8 mouse cellular contexts compared by ENCODE assay signal in the genomic region with DNA sequence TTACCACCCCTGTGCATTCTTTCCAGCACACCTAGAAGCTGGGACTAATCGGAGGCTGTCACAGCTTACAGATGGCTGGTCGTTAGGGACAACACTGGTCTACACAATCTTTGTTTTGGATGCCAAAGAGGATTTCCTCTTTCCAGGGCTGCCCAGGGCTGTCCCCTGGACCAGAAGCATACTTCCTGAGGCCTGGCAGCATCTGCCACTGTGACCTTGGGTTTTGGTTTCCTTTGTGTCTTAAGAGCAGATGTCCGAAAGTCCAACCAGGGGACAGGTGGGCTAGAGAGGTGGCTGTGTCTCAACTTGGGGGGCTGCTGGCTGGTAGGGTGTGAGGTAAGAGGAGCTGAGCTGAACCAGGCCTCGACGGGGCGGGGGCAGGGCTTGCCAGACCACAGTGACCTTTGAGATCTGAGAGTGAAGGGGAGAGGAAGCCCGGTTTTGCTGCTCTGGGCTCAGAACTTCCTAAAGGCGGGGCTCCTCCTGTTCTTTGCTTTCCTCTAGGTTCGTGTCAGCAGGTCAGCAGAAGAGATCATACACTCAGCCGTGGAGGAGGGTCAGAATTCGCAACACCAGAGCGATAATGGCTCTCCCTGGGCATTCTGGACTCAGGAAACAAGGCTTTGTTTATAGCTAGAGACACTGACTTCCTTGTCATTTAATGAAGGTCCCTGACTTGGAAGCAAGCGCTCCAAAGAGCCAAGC.
DNase-seq lines count a peak whose midpoint lies in the region; ATAC-seq lines count a peak whose summit lies in the region.

No protein-coding gene starts in this region.

- peak; percentile 14 for DNase-seq in embryo, embryonic 10.5 days (ENCODE audit: low spot score)
- DNase-seq in lung, postnatal 25 days (ENCODE audit: low spot score), result peak; percentile 80
- DNase-seq in right cerebral cortex, adult 18-20 months, result no peak
- no peak for DNase-seq in frontal cortex, postnatal 36 days (ENCODE audit: low spot score in 2 of 2)
- DNase-seq in left cerebral cortex, adult 11 months (ENCODE audit: low spot score), result no peak

- H3K9ac ChIP-seq in heart, embryonic 14.5 days (ENCODE audit: low read length), result no peak overlapping the region
- no peak overlapping the region for H3K9ac ChIP-seq in kidney, embryonic 16.5 days (replicated peaks; ENCODE audit: low read length)

- H3K27ac ChIP-seq in heart, embryonic 14.5 days (replicated peaks in 1 of 2; ENCODE audit: control insufficient read depth in 1 of 2, insufficient read depth in 1 of 2, low read depth in 2 of 2, low read length in 2 of 2), result peak overlapping the region; percentile 68 to 75
- H3K27ac ChIP-seq in kidney, embryonic 16.5 days (ENCODE audit: low read length), result peak overlapping the region; percentile 71

- WGBS in heart, embryonic 14.5 days, result 49% methylated on average over 13 of the region's 13 CpGs
- 38% methylated on average over 13 of the region's 13 CpGs for WGBS in kidney, embryonic 16.5 days

- no peaks in the 10 kb centered on the region for H3K36me3 ChIP-seq in heart, embryonic 14.5 days (ENCODE audit: control insufficient read depth, insufficient read depth, low read length)
- H3K36me3 ChIP-seq in kidney, embryonic 16.5 days (ENCODE audit: insufficient read depth, low read length), result no peaks in the 10 kb centered on the region

- no peak overlapping the region for H3K4me3 ChIP-seq in heart, embryonic 14.5 days (ENCODE audit: control insufficient read depth in 1 of 2, insufficient read depth in 1 of 2, low read depth in 1 of 2, low read length in 2 of 2)
- H3K4me3 ChIP-seq in kidney, embryonic 16.5 days (ENCODE audit: low read length), result no peak overlapping the region

- no peaks in the 10 kb centered on the region for H3K9me3 ChIP-seq in heart, embryonic 14.5 days (ENCODE audit: control insufficient read depth, low read length)
- H3K9me3 ChIP-seq in kidney, embryonic 16.5 days (ENCODE audit: low read length), result peaks cover 4% of the 10 kb centered on the region; the same call in 1 of the 2 replicates

- H3K4me1 ChIP-seq in heart, embryonic 14.5 days (ENCODE audit: control insufficient read depth in 2 of 2, insufficient read depth in 2 of 2, low read length in 2 of 2), result peaks cover 3 to 6% of the 10 kb centered on the region in 2 experiments; a peak in 3 of 4 replicates
- 0 out of 2 replicates have a peak, but pooled peaks cover 2% of the 10 kb centered on the region for H3K4me1 ChIP-seq in kidney, embryonic 16.5 days (ENCODE audit: insufficient read depth, low read length)

- peak; percentile 60 for ATAC-seq in activated CD4-positive, CD25-positive, alpha-beta regulatory T cell, adult 4 months
- peak; percentile 68 for ATAC-seq in heart, embryonic 14.5 days (ENCODE audit: insufficient number of reproducible peaks, insufficient read depth, low FRiP score, low read depth)
- peak; percentile 63 for ATAC-seq in kidney, embryonic 16.5 days (ENCODE audit: low FRiP score, low TSS enrichment)

- no peaks in the 10 kb centered on the region for H3K27me3 ChIP-seq in heart, embryonic 14.5 days (ENCODE audit: control insufficient read depth, insufficient read depth, low read length)
- no peaks in the 10 kb centered on the region for H3K27me3 ChIP-seq in kidney, embryonic 16.5 days (ENCODE audit: insufficient read depth, low read length)

- no peak overlapping the region for H3K4me2 ChIP-seq in heart, embryonic 14.5 days (ENCODE audit: low read length)
- no peak overlapping the region for H3K4me2 ChIP-seq in kidney, embryonic 16.5 days (replicated peaks; ENCODE audit: low read depth, low read length)

Comparison
In these comparisons a context has a peak if more than half of its experiments do, and no peak if none do; other contexts are left out.
1. DNase-seq: peak in embryo, embryonic 10.5 days (single experiment) and lung, postnatal 25 days (single experiment); none in right cerebral cortex, adult 18-20 months (single experiment), frontal cortex, postnatal 36 days (0 of 2) and left cerebral cortex, adult 11 months (single experiment).
2. Peak in every context shown above with its lines, with median percentiles within 50 percentile points of each other: ATAC-seq.